Mouse (Mus musculus): ENCODE data around the gene Racgap1.

Racgap1 gene

DNA sequence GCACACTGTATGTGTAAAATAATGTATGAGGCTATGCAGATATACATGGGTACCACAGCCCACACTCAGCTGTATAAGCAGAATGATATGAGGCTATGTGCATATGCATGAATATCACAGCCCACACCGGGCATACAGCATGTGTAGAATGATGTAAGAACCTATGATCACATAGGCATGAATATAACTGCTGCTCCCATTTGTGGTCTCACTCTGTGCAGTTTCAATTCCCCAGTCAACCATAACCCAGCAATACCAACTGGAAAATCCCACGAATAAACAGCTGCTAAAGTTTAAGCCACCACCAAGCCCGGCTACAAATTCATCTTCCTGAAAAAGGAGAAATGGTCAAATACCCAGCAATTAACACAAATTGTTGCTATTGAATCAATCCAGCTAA lies 32.9 kb downstream of the Racgap1 start:
- no peak for DNase-seq (ENCODE audit: low read depth, low spot score)

DNA sequence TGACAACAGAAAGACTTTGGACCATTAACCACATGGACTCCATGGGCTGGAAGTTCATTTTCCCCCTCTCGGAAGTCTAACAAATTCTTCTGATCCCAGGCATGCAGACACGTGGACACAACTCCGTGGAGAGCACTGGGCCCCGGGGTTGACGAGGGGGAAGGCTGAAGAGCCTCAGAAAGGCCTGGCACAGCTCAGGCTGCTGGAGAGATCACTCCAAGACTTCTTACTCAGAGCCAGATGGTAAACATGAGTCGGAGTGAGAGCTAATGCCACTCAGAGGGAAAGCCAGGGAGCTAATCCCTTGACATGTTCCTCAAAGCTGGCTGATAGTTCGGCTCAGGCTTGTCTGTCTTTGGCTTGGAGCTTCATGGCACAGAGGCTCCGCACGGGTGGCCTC lies 36.2 kb downstream of the Racgap1 start:
- DNase-seq (ENCODE audit: low read depth, low spot score): no peak

DNA sequence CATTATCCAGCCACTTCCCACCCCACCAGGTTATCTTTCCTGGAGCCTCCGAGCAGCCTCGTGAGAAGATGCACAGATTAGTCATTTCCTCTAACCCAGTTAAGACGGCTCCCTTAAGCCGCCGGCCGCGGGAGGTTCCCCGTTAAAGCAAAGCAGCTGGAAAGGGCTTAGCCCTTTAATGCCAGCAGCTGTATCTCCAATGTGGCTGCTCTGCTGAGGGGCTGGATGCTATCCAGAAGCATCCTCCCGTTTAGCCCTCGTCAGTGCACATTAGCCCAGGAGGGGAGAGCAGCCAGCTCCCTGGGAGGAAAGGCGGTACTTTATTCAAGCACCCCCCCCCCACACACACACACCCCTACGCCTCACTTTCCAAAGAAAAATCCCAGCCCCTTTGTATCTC lies 36.7 kb downstream of the Racgap1 start:
- DNase-seq (ENCODE audit: low read depth, low spot score): no peak

DNA sequence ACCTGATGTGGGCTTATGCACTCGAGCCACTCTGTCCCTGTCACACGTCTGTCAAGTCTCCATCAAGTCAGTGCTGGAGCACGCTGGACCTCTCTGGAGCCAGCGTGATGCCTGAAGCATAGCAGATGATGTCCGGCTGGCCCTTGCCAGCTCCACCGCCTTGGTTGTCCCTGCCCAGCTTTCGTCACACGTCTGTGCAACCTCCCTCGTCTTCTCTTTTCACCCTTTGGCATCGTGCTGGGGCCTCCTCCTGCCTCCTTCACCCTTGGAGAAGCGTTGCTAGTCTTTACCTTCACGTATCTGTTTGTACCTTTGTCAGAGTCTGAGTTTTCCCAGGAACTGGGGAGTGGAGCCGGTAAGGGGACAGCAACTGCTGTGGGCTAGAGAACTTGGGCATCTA lies 37.2 kb downstream of the Racgap1 start:
- no peak for DNase-seq (ENCODE audit: low read depth, low spot score)

DNA sequence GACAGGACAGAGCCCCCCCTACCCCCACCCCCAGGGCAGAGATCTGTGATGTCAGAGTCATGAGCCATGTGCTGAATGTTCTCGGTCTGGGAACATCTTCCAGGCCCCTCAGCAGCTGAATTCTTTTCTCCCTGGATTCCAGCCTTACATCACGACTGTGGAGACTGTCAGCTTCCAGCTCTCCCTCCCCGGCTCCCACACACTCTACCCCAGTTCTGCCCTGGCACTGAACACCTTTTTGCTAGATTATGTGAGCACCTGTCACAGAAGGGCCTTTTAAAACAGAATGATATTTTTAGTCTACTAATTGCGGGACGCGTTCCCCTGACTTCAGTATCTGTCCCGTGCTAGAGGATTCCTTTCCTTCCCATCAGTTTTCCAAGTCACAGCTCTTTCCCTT lies 39.9 kb downstream of the Racgap1 start:
- DNase-seq (ENCODE audit: low read depth, low spot score): no peak

DNA sequence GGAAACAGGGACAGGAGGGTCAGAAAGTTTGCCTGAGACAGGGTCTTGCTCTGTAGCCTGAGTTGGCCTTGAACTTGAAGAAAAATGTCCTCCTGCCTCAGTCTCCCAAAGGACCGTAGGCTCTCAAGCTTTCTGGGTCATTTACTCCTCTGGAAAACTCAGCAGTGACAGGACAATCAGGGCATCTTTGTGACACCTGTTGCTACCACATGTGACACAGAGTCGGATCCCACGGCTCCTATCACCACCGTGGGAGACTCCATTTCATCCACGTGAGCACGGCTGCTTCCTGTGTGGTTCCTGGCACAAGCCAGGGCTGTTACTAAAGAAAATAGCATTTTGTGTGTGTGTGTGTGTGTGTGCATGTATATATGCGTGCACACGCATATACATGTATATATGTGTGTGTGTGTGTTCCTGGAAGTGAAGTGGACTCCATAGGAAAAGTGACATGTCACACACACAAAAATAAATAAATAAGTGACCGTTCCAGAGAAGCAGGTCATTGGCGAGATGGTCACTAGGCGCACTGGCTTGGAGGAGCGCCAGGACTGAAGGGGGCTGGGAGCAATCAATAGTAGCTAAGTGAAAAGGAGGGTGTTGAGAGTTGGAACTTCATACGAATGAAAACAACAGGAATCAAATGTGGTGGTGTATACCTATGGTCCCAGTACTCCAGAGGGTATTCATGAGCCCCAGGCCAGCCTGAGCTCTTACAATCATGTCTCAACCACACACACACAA lies 42.9 kb downstream of the Racgap1 start:
- no peak for DNase-seq (ENCODE audit: low read depth, low spot score)

DNA sequence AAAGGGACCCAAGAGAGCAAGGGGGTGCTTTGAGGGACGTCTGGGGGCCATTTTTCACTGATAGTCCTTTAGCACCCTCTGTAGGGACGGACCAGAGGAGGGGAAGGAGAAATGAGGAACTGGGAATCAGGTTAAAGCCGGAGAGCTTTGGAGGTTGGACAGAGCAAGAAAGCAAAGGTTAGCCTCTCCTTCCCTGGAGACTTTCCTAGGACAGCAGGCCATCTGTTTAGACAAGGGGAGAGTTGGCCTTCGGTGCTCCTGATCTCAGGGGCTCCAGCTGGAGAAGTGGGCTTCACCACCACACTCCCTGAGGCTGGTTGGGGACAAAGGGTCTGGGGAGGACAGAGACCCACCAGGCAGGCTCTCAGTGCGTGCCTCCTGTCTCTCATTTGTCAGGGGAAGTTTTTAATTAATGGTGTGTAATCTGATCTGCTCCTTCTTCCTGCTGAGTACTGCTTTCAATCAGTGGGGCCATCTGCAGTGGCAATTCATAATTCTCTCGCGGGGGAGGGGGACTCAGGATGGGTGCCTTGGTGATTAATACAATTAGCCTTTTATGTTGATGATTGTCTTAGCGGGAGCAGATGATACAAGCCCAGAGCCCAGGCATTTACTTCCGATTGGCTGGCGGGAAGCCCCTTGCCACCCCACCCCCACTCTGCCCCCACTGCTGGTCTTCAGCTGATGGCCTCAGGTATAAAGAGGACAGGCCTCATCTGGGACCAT lies 43.9 kb downstream of the Racgap1 start:
- DNase-seq (ENCODE audit: low read depth, low spot score): no peak

DNA sequence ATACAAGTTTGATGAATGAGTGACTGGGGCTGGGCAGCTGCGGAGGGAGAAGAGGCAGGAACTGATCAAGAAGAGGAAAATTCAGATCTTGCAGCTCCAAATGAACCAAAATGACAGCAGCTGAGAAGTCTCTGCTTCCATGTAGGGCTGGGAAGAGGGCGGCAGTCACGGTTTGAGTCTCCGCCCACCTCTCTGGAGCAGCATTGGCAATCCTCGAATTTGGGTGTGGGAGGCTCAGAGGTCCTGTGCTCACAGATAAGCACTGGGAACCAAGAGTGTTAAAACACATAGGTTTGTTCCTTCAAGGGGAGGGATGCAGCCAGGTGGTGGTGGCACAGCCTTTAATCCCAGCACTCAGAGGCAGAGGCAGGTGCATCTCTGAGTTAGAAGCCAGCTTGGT lies 44.9 kb downstream of the Racgap1 start:
- no peak for DNase-seq (ENCODE audit: low read depth, low spot score)

DNA sequence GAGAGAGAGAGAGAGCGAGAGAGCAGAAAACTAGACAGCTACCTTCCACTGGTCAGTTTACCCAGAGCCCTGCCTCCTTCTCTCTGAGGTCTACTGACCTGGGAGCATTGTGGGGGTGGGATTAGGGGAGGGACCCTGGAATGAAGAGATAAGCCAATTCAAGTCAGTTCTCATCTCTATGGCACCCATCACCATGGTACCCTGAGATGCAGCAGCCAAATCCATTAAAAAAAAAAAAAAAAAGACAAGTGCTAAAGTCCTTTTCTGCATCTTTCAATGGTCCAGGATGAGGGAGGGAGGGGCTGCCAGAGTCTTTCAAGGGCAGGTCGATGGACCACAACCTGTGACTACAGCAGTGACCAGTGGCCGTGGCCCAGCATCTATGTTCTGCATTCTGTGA lies 45.9 kb downstream of the Racgap1 start:
- DNase-seq (ENCODE audit: low read depth, low spot score): no peak

DNA sequence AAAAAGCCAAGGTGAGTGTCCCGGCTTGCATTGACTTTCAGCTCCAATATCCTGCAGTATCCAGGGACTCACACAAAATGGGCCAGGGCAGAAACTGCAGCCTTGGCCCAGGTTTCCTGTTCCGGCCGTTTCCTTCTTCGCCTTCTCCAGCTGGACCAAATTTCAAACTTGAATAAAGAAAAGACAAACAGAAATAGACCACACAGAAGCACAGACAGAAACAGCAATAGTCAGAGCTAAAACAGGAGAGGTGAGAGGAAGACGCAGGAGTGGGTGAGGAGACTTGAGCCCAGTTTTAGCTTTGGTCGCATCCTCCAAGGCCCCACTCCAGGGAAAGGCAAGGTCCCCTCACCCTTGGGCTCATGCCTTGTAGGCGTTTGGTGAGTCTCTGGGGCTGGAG lies 48.2 kb downstream of the Racgap1 start:
- DNase-seq (ENCODE audit: low read depth, low spot score): no peak

DNA sequence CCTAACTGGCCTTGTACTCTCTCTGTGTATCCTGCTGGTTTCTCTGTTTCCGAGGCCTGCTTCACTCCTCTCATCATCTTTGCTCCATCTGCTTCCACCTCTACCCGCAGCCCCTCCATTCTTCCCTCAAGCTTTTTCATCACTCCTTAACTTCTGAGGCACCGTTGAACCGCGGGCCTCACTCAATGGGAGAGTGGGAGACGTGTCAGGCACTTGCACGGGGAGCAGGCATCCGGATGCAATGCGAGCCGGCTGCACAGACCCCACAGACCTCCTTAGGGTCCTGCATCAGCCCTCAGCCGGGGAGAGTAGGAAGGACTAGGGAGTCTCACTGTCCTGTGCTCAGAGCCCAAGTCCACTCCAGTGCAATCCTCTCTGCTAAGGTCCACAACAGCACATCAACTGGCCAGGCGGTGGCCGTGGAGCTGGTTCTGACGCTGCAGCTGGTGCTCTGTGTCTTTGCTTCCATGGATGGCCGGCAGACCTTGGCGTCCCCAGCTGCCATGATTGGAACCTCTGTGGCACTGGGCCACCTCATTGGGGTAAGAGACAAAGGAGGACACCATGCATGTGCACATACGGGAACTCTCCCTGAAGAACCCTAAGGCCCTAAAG lies 49.1 kb downstream of the Racgap1 start:
- DNase-seq (ENCODE audit: low read depth, low spot score): no peak

DNA sequence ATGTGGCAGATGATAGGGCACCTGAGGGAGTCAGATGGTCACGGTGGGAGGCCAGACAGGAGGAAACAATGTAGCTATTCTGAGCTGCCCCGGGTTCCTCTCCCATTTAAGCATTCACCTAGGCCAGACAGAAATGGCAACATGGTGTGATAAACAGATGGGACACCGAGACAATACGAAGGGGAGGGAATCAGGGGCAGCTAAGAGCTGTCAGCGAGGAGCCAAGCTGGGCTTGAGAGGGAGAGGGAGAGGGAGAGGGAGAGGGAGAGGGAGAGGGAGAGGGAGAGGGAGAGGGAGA lies 49.7 kb downstream of the Racgap1 start:
- no peak for DNase-seq (ENCODE audit: low read depth, low spot score)

DNA sequence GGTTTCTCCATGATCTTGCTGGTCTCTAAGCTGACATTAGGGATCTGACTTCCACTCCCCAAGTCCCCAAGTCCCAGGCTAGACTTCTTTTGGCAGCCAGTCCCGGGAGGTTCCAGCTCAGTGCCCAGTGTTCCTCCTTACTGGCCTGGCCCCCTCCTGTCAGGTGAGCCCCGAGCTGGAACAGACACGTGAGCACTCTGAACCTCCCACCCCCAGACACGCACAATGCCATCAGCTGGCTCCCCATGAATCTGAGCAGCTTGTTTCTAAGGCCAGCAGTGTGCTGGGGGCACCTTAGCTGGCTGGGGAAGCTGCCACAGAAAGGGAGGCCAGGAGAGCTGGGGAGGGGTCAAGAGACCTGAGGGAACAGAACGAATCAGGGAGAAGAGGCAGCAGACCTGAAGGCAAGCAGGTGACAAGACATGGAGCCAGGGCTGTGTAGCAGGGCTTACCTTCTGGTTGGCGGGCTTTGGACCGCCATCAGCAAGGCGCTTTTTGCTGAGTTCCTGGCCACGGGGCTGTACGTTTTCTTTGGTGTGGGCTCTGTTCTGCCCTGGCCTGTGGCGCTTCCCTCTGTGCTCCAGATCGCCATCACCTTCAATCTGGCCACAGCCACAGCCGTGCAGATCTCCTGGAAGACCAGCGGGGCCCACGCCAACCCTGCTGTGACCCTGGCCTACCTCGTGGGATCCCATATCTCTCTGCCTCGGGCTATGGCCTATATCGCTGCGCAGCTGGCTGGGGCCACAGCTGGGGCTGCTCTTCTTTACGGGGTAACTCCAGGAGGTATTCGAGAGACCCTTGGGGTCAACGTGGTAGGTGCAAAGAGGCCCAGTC lies 50.3 kb downstream of the Racgap1 start, which contains the start of gene Aqp6:
Gene Aqp6 (plus strand): TSS at position 415 of the 837 bp plus-strand sequence.
- no peak for DNase-seq (ENCODE audit: low read depth, low spot score)

DNA sequence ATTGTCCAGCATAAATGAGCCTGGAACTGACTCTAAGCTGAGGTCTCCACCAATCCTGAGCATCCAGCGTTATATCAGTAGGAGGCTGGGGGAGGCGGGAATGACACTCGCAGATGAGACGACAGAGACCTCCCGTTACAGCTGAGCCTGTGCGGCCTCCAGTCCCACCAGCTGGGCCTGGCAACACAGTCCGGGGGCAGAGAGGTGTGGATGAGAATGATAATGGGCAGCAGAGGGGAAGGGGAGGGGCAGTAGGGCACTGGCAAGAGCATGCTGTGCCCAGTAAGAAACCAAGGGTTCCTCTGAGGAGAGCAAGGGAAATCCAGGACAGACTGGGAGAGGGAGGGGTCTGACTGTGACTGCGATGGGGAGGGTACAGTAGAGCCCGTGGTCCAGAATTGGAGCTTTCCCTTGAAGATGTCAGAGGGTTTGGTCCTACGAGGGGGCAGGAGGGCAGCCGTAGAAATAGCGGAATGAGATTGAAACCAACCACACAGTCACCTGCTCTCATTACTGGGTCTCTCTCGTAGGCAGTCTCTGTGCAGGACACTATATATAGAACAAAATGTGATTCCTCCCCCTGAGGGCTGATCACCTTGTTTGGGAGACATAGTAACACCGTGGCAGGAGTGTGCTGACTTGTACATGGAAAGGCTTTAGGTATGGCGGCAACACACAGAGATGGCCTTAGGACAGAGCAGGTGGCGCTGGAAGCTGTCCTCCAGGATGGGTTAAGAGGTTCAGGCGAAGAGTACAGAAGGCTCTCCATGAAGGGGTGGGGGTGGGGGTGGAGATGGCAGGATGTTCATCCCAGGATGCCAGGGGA lies 52.0 kb downstream of the Racgap1 start:
- no peak for DNase-seq (ENCODE audit: low read depth, low spot score)

DNA sequence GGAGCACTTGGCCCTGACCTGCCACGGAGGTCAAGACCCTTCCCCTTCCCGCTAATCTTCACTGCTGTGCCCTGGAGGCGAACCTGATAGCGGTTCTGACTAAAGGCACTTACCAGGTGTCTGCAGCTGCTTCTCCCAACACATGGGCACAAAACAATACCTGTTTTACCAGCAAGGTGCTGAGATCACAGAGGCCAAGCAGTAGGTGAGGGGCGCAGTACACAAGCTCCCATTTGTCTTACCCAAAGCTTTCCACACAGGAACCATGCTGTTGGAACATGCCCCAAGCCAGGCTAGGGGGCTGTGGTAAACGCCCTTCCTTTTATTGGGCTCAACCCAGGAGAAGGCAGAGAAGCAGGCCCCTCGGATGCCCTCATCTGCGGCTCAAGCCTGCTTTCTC lies 53.9 kb downstream of the Racgap1 start:
- no peak for DNase-seq (ENCODE audit: low read depth, low spot score)

DNA sequence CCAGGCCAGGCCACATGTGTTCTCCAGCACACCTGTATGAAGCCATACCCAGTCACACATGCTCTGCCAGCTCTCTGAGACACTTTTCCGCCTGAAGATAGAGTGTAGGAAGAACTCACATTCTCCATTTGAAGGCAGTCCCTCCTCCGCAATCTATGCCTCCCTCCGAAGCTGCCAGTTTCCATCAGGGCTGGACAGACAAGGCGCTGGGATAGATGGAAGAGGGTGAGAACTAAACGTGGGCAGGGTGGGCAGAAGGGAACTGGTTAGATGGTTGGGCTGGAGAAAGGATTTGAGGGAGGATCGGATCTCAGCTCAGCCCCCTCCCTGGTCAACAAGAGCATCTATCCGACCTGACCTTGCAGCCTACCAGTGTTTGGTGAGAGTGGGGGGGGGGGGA lies 54.6 kb downstream of the Racgap1 start:
- no peak for DNase-seq (ENCODE audit: low read depth, low spot score)

DNA sequence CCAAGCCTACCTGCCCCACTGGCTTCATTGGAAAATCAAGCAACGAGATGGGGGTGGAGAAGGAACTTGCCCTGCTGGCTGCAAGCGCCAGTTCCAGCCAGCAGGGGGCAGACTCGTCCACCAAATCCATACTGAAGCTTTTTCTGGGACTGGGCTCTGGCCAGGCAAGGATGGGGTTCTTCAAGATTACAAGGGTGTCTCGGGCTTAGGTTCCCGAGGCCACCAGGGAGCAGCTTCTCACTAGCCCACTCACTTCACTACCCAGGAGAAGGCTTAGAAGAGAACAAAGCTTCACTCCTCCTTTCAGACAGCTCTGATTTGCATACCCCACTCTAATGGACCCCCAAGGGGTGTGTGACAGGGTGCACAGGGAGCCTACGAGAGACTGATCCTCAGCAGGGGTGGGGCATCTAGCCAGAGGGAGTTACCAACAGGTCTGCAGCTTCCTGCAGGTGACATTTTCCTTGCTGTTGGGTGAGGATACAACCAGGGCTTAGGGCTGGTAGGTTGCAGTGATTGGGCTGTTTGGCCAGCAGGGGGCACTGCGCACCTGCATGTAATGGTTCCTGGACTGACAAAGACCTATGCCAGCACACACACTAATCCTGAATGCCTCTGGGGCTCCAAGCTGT lies 55.3 kb downstream of the Racgap1 start:
- peak; percentile 80 for DNase-seq (ENCODE audit: low read depth, low spot score)

DNA sequence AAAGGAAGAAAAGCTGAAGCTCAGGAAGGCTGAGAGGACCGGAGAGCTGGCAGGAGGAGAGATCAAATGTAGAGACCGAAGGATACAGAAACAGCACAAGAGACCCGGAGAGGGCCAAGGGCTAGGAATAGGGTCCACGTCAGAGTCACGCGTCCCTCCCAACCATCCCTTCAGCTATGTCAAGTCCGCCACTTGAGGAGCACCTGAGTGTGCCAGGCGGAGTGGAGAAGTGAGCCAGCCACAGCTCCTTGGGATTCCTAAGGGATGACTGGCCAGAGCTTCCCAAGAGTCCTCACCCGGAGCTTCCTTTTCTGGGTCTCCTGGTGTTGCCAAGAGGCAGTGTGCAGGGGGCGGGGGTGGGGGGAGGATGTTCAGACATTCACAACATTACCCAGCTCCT lies 56.5 kb downstream of the Racgap1 start:
- no peak for DNase-seq (ENCODE audit: low read depth, low spot score)

DNA sequence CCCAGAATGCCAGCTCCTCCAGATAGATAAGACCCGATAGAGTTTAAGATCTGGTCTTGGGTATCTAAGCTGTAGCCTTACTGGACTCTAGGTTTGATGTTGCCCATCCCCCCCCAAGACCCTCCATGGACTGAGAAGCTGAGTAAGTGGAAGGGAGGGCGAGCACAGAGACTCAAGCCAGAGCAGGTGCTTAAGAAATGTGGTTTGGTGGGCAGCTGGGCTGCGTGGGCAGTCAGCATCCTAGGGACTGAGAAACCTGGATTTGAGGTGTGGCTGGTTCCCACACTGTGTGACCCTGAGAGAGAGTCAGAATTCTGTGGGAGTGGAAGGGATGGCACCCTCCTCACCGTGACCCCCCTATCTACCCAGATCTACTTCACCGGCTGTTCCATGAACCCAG lies 58.6 kb downstream of the Racgap1 start:
- no peak for DNase-seq (ENCODE audit: low read depth, low spot score)

DNA sequence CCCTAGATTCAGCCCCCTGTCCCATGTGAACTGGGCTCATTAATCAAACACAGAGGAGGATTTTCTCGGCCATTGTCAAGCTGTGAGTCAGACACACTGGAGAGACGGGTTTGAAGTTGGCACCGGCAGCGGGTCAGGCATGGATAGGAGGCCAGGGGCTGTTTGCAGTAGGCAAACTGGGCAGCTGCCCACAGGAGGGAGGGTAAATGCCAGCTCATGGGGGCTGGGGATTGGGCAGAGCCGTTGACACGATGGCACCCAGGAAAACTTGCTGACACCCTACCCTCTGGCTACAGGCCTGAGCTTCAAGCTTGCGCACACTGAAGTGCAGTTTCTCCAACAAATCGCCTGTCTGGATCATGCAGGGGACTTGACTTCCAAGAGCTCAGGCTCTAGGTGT lies 59.3 kb downstream of the Racgap1 start:
- DNase-seq (ENCODE audit: low read depth, low spot score): no peak
